Mouse (Mus musculus): ENCODE measurements around the gene Rnd2.
"Not testable (repeated sequence)": the region's sequence is repeated elsewhere in the genome, so short reads cannot be mapped to it uniquely, and the experiment has no call there.

Gene Rnd2

DNA sequence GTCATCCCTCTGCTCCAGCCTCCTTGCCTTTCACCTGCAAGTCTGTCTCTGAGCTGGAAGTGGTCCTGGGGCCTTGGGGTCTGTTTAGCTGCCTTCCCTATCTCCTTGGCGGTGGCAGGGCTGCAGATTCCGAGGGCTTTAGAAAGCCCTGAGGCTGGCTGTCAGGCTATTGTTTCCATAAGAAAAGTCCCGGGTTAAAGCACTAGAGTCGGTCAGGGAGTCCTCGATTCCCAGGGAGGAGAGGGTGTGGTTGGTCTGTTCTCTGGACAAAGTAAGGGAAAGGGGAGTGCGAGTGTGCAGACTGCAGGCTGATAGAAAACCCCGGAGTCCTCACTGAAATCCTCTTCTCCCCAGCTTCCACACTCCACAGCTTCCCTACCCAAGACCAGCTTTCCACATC is 5.4 kb downstream of the Rnd2 start:
- DNase-seq, result no peak

DNA sequence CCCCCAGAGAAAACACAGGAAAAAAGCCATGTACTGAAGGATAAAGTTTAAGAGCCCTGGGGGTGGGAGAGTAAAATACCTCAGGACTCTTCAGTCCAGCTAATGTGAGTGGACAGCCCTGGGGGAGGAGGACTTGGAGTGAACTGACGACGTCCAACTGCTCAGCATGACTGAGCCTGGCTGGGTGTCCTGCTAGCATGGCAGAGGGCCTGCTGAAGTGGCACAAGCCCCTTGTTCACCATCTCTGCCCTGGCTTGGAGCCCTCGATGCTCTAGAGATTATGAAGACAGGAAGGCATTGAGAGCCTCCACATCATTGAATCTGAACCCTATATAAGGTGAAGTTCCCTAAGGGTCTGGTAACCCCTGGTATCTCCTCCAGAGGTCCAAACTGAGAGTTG is 7.1 kb downstream of the Rnd2 start:
- no peak for DNase-seq

DNA sequence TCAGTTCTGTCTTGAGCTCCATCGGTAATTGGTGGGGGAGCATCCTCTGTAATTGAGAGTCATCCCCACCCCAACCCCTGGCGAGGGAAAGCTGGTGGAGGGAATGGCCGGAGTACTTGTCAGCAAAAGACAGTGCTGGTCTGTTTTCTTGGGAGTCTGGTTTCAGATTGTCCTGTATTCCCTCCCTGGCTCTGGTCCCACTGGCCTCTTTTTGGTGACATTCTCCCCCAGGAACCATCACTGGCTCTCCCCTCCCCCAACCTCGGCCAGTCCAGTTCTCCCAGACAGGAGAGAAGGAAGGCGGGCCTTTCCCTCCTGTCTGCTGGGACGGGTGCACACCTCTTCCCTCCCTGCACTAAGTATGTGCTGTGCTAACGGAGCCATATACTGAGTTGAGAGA is 7.5 kb downstream of the Rnd2 start:
- no peak for DNase-seq

DNA sequence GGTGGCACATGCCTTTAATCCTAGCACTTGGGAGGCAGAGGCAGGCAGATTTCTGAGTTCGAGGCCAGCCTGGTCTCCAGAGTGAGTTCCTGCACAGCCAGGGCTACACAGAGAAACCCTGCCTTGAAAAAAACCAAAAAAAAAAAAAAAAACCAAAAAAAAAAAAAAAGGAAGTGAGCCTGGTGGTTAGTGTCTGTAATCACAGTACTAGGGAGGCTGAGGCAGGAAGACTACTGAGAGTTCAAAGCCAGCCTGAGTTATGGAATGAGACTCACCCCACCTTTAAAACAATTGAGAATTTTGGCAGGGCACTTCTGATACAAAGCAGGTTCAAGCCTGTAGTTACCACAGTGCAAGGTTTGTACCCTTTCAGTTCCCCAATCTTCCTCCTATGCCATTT is 8.9 kb downstream of the Rnd2 start:
- DNase-seq, result not testable (repeated sequence)

DNA sequence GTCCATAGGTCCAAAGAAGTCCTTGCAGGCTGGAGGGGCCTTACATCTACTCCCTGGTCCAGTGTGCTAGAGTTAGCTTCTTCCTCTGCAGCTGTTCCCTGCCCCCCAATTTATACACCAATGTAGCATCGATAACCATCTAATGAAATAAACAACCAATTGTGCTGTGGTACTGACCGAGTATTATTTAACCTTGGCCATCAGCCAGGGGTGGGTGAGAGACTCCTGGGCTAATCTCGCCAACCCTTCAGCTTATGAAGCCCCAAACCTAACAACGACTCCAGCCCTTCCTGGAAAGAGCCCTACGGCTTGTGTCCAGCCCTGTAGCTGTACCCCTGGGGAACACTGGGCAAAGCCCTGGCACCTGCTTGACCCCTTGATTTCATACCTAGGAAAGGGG is 9.5 kb downstream of the Rnd2 start:
- DNase-seq, result no peak

DNA sequence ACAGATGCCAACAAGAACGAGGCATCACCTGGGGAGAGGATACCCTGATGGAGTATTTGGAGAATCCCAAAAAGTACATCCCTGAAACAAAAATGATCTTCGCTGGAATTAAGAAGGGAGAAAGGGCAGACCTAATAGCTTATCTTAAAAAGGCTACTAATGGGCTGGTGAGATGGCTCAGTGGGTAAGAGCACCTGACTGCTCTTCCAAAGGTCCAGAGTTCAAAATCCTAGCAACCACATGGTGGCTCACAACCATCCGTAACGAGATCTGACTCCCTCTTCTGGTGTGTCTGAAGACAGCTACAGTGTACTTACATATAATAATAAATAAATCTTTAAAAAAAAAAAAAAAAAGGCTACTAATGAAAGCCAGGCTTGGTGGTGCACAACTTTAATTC is 11.6 kb downstream of the Rnd2 start:
- not testable (repeated sequence) for DNase-seq

DNA sequence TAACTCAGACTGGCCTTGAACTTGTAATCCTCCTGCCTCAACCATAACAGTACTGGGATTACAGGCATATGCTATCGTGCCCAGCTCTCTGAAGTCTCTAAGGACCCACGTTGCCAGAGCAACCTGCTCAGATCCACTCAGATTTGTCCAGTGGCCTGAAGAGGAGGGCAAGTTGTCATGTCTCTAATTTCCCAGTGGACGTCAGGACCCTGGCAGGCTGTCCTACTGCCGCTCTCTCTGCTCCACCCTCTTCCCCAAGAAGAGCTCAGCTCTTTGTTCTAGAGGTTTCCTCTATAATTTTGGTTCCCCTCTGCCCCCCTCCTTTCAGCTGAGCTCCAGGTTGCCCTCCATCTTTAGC is 12.4 kb downstream of the Rnd2 start:
- no peak for DNase-seq

DNA sequence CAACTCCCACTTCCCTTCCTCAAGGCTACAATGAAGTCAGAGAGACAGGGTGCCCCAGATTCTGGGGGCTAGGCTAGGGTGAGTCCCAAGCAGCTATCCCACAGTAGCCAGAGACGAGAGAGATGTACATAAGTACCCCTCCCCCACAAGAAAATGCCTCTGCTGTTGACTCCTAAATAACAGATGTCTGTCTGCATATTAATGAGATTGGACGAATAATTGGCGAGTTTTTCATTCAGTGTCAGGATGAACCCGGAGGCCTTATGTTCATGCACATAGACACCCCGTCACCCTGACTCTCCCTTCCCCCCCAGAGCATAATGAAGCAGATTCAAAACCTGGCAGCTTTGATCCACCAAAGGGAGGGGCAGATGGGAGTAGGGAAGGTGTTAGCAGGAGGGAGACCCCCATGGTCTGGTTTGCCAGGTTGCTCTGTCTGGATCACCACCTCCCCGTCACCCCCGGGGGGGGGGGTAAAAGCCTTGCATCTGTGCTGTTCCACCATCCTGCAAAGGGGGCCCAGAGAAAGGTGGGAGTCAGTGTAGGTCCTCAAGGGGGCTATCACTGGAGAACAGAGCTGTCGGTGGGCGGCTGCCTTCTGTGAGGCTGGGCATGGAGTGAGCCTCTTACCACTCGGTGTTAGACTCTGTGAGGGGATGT is 12.9 kb downstream of the Rnd2 start:
- no peak for DNase-seq

DNA sequence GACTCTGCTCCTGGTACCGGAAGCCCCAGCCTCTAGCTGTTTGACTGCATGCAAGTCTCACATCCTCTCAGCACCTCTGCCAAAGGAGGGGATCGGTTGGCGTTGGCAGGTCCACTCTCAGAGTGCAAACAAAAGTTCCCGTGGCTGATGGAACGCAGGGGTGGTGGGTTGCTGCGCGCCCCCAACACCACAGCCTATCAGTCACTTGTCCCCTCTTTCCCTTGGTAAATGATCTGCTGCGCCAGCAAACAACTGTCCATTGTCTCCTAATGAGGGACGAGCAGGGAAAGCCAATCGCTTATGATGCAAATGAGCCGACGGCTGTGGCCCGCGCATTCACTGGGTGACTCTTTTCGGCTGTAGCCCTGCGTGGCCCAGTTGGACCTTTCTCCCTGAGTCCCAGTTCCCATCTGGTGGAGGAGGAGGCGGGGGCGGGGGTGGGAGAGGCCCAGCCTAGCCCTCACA is 14.4 kb downstream of the Rnd2 start:
- DNase-seq, result no peak

DNA sequence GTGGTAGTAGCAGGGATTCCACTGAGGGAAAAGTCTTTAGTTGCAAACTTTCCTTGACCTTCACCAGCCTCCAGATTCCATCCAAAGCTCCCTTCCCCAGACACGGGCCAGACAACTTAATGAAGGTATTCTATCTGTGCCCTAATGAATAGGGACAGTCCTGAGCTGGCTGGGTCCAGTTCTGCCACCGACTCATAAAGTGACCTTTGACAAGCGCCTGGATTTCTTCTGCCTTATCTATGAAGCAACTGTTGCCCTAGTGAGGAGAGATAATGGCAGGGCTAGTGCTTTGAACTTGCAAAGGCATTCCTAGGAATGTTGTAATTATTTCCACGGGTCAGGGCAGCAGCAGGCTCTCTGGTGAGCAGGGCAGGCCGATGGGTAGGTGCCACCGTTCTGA is 16.1 kb downstream of the Rnd2 start:
- DNase-seq, result no peak

DNA sequence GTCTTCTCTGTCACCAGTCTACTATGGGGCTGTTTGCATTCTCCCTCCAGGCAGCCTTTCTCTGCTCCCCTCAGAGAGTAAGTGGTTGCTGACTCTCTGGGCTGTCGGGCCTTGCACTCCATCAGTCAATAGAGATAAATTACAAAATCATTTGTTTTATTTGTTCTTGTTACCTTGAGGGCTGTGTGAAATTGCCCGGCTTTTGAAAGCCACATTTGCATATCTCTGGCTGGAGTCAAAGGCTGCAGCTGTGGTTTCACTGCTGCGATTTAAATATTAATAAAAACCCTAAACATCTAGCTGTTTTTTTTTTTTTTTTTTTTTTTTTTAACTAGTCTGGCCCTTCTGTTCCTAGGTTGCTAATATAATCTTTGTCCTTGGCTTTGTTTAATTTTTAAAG is 19.0 kb downstream of the Rnd2 start:
- DNase-seq, result no peak

DNA sequence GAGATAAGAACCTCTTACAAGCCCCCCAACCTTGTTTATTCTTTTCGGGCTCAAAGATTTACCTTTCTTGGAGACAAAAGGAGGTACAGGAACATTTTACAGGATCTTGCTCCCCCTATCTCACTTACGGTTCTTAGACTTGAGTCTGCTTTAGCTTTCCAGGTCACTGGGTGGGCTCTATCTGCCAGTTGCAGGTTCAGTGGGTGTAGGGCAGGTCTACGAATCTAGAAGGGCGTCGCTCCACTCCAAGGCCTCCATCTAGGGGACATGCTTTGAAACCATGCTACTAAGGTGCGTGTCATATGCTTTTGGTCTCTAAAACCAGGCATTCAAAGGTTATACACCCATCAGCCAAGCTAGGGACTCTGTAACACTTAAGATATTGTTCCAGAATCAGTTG is 19.4 kb downstream of the Rnd2 start:
- no peak for DNase-seq

DNA sequence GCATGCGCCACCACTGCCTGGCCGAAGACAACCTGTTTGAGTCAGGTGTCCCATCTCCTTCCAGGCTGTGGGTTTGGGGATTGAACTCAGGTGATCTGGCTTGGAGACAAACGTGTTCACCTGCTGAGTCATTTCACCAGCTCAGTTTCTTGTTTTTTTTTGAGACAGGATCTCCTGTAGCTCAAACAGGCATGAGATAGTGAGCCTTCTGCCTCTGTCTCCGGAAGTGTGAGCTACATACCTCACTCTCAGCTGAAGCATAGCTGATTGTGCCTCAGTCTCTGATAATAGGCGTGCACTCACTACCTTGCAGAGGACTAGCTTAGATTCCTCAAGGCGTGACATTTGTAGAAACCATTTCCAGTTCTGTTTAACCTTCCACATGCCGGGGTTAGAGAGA is 20.0 kb downstream of the Rnd2 start:
- DNase-seq, result no peak

DNA sequence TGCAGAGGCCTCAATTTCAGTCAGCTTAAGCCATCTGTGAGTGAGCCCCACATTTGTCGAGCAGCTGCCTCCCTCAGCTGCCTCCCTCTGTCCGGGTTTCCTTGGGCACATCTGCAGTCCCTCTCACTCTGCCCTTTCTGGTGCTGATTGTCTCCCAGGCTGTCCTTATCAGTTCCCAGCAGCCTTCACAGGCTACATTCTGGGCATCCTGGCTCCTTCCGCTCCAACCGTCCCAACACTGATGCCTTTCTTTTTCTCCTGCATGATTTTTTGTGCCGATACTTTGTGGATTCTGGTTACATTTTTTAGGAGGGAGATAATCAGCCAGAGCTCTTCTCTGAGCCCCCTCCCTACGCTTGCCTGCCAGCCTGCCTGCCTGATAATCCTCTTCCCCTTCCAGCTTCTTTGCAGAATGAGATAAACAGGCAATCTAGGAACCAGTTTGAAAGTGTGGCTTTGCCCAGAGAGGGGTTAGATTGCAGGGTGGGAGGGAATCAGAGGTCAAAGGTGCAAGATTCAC is 20.8 kb downstream of the Rnd2 start:
- DNase-seq, result no peak

DNA sequence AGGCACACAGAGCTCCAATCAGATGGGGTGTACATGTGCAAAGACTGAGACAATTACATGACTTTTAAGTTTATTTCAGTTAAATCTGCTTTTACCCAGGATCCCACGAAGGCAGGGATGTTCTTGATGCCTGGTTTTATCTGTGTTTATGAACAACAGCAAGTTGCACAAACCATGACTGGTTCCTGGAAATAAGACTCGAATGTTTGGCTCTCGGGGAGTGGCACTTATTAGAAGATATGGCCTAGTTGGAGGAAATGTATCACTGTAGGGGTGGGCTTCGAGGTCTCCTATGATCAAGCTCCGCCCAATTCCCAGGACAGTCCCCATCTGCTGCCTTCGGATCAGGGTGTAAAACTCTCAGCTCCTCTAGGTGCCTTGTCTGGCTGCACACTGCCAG is 21.3 kb downstream of the Rnd2 start:
- DNase-seq, result no peak

DNA sequence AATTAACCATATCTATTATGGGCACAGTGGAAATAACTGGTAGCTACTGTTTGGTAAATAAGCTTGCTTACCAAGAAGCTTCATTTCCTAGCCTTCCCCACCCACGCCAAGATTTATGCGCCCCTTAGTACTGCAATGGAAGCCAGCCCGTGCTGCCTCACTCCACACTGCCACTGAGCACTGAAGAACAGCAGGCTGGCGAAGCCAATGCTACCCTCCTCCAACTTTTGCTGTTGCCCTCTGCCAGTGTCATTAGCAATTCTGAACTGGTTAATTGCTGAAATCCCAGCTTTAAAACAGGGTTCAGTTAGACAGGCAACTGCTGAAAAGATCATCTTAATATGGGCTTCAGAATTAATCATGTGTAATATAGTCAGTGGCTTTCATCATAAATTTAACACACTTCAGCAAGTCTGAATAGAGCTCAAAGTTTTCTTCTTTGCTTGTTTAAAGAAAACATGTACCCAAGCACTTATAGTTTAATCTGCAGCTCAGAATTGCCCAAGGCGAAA is 41.5 kb downstream of the Rnd2 start:
- DNase-seq, result no peak

DNA sequence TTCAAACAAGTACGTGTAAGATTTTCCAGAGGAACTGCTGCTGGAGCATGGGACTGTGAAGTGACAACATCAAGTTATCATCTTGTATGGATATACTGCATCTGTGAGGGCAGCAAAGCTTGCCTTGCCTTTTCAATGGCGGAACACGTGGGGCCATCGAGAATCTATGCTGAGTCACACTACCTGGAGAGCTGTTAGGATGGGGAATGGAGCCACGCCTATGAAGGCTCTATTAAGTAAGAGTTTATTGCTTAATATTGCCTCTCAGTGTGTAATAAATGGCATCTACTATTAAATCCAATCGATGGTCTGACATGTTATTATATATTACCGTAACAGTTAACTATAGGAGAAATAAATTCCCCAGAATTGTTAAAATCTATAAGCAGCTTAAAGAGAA is 42.3 kb downstream of the Rnd2 start:
- no peak for DNase-seq

DNA sequence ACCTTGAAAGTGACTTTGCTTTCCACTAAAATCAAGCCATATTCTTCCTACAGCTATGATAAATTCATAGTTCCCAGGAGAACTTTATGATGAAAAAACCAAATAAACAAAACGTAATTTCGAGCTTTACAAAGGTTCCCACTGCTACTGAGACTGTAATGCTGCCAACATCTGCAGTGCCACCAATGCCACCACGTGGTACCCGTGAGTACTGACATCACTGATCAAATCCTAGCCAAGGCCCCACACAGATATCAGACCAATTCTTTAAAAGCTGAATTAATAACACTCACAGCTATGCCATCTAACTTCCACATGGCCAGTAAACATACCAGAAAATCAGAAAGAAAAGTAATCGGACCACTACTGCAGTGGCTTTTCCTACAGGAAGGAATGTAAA is 54.1 kb downstream of the Rnd2 start:
- DNase-seq, result no peak

DNA sequence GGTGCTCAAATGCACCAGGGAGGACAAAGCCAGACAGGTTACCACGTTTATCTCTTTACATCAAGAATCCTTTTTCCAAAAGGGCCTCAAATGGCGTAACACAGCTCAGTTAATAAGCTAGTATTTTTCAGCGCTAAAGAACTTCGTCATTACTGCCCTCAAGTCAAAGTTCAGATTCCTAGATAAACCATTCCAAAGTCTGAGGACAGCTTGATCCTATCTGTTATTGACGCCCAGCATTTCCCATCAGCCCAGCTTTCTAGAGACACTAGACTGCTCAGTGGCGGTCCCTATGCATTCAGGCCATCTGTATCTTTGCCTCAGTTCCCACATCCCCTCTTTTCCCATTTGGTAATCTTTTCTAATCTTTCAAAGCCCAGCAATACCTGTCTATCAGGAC is 54.6 kb downstream of the Rnd2 start:
- DNase-seq, result no peak

All from kidney, adult 18-20 months (tissue).